Mouse (Mus musculus): ENCODE measurements around the gene Saysd1. TPM values are rescaled to one million over a fixed set of nuclear protein-coding genes. Genes with fewer than 3 reads are reported as not detected.
"Not testable (repeated sequence)": the region's sequence is repeated elsewhere in the genome, so short reads cannot be mapped to it uniquely, and the experiment has no call there.

Saysd1 gene
- polyA plus RNA-seq, 1 experiment from 2014 or later, result 13.4 TPM

- Histone ChIP-seq H3K9ac (replicated peaks; ENCODE audit: low read length) (no peak overlapping the region), H3K27ac (ENCODE audit: low read length) (no peak overlapping the region)
- ATAC-seq (ENCODE audit: low FRiP score, low TSS enrichment), result no peak
Observed at GRCm38 (mm10) chr14:20032016-20032737, 106.2 kb downstream of the Saysd1 start.

GRCm38 (mm10) chr14:20029606-20030005 is 108.7 kb downstream of the Saysd1 start:
- no peak overlapping the region for H3K4me3 ChIP-seq (ENCODE audit: low read length)
- H3K27ac ChIP-seq (ENCODE audit: low read length), result no peak overlapping the region
- H3K36me3 ChIP-seq (ENCODE audit: insufficient read depth, low read length), result no peaks in the 10 kb centered on the region
- H3K9ac ChIP-seq (replicated peaks; ENCODE audit: low read length), result no peak overlapping the region
- WGBS, result 43% methylated on average over 3 of the region's 3 CpGs
- peaks cover 3% of the 10 kb centered on the region for H3K4me1 ChIP-seq (ENCODE audit: insufficient read depth, low read length)
- H3K9me3 ChIP-seq (ENCODE audit: low read length), result no peaks in the 10 kb centered on the region
- no peaks in the 10 kb centered on the region for H3K27me3 ChIP-seq (ENCODE audit: insufficient read depth, low read length)
- no peak overlapping the region for H3K4me2 ChIP-seq (replicated peaks; ENCODE audit: low read depth, low read length)
- no peak for ATAC-seq (ENCODE audit: low FRiP score, low TSS enrichment)

More at GRCm38 (mm10) chr14:20032016-20032737, 106.2 kb downstream of the Saysd1 start:
- Histone ChIP-seq H3K27me3 (ENCODE audit: insufficient read depth, low read length) (no peaks in the 10 kb centered on the region), H3K4me1 (ENCODE audit: insufficient read depth, low read length) (peaks cover 6% of the 10 kb centered on the region), H3K36me3 (ENCODE audit: insufficient read depth, low read length) (no peaks in the 10 kb centered on the region), H3K4me3 (ENCODE audit: low read length) (no peak overlapping the region), H3K4me2 (replicated peaks; ENCODE audit: low read depth, low read length) (no peak overlapping the region), H3K9me3 (ENCODE audit: low read length) (no peaks in the 10 kb centered on the region)
- 74% methylated on average over 19 of the region's 19 CpGs for WGBS

DNA sequence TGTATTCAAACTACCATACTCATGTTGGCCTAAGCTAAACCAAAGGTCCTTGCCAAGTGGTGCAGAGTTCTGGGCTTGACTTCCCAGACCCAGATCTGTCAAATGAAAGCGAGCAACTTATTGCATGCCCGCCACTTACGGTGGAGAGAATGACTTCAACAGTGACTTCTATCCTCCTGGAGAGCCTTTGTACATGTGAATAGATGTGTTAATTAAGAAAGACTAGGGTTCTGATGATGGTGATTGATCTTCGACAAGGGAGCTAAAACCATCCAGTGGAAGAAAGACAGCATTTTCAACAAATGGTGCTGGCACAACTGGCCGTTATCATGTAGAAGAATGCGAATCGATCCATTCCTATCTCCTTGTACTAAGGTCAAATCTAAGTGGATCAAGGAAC is 110.9 kb downstream of the Saysd1 start:
- WGBS, result 90% methylated on average over 7 of the region's 7 CpGs
- ATAC-seq (ENCODE audit: low FRiP score, low TSS enrichment); H3K4me2 ChIP-seq (replicated peaks; ENCODE audit: low read depth, low read length); H3K9ac ChIP-seq (replicated peaks; ENCODE audit: low read length); H3K4me3 ChIP-seq (ENCODE audit: low read length); H3K9me3 ChIP-seq (ENCODE audit: low read length); H3K27me3 ChIP-seq (ENCODE audit: insufficient read depth, low read length); H3K36me3 ChIP-seq (ENCODE audit: insufficient read depth, low read length); H3K27ac ChIP-seq (ENCODE audit: low read length); H3K4me1 ChIP-seq (ENCODE audit: insufficient read depth, low read length): not testable (repeated sequence)

Other genes starting within 250 kb of the Saysd1 start
- gene Gng2, start 160.9 kb downstream of the Saysd1 start, polyA plus RNA-seq (2015; fragmentation: Nextera tagmentation; extraction: Ambion mirVana), result 52.5 and 53.5 TPM in 2 replicates
- 21.9 and 22.7 TPM in 2 replicates for gene Kcnk5, start 43.3 kb upstream of the Saysd1 start, polyA plus RNA-seq (2015; fragmentation: Nextera tagmentation; extraction: Ambion mirVana)
- not detected in 2 replicates for gene Kcnk16, start 130.7 kb upstream of the Saysd1 start, polyA plus RNA-seq (2015; fragmentation: Nextera tagmentation; extraction: Ambion mirVana)
- gene Nudt13, start 156.2 kb upstream of the Saysd1 start, polyA plus RNA-seq (2015; fragmentation: Nextera tagmentation; extraction: Ambion mirVana), result 13.9 and 21.0 TPM in 2 replicates
- gene Ecd, start 209.6 kb upstream of the Saysd1 start, polyA plus RNA-seq (2015; fragmentation: Nextera tagmentation; extraction: Ambion mirVana), result 60.9 and 61.9 TPM in 2 replicates
- gene Fam149b, start 209.6 kb upstream of the Saysd1 start, polyA plus RNA-seq (2015; fragmentation: Nextera tagmentation; extraction: Ambion mirVana), result 36.9 TPM in 2 replicates

Measured in kidney, embryonic 16.5 days (tissue).